Mouse (Mus musculus) activated CD4-positive, CD25-positive, alpha-beta regulatory T cell, adult 4 months (primary cell): Measurements from ENCODE around the gene Carmil1. TPM values are rescaled to one million over a fixed set of nuclear protein-coding genes. Genes with fewer than 3 reads are reported as not detected.

Source experiments
- ATAC-seq: one replicate; pipeline ENCODE4 v1.8.0; 2017
- polyA plus RNA-seq, 2 experiments: library from polyadenylated mRNA; unstranded; fragments of 100-300 nt; shearing (Covaris generic); gene quantifications; one replicate each; pipeline ENCODE4 v1.2.1; 2017

Carmil1 gene
- polyA plus RNA-seq, 2 experiments from 2014 or later: 0.41 to 0.90 TPM

DNA sequence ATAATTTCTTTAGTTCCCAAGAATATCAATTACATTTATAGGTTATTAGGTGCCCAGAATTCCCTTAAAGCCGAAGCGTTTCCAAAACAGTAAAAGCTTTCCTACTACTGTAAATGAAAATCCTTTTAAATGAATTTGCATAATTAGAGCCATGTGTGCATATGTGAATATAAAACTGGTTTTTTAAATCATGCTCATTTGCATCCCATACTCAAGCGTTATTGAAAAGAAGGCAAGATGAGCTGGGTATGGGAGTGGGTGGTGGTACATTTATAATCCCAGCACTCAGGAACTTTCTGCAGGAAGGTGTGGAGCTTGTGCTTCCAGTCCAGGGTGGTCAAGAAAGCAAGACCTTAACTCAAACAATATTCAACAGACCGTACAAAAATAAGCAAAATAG lies 178.3 kb downstream of the Carmil1 start:
- ATAC-seq: no peak

DNA sequence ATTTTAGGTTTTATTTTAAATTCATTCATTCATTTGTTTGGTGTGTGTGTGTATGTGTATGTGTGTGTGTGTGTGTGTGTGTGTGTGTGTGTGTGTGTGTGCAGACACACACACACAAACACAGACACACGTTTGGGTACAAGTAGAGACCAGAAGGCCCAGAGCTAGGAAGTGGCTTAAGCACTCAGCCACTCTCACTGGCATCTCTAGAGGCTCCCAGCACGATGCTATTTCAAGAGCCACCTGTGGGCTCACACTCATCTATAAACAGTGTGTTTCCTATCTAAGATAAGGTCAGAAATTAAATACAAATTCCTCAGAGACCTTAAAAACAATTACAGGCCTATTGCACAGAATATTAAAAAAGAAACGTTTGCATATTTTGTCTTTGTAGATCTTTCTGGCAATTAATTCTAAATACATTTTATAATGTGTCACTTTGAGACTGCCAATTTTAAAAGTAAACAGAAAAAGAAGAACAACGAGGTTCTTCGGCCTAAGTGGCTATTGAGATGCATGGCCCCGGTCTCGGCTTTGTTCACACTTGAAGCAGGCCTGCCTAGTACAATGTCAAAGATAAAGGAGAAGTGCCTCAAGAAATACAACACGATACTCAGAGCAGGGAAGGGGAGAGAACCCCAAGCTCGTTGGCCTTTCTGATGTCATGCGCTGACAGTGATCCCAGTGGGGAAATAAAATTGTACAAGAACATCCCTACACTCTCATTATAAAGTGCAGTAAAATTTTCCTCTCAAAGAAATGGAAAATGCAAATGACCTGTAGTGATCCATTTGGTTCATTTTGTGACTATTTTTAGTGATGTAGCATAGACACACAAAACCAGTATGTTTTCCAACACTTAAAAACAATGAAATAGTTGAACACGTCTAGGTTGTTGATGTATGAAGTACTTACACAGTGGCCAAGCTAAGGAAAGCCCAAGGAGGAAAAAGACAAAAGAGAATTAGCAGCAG lies 179.2 kb downstream of the Carmil1 start:
- ATAC-seq: no peak

- ATAC-seq: no peak
Observed at GRCm38 (mm10) chr13:24100516-24101094, 180.0 kb downstream of the Carmil1 start.

DNA sequence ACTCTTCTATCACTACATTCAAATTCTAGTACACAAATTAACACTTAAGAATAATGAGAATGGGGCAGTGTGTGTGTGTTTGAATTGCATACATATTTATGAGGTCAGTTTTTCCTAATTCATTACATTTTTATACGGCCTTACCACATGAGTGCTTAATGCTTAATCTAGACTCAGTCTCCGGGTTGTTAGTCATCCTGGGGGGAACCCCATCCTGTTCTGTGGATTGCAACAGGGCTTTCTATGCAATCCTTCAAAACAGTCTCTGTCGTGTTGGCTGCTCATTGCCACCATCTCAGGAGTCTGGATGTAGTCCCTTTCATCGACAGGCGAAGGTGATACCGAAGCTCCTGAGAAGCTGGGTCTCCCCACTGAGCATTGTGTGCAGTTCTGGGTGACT lies 184.0 kb downstream of the Carmil1 start:
- ATAC-seq: no peak

- no peak for ATAC-seq
Observed at GRCm38 (mm10) chr13:24094825-24095547, 185.6 kb downstream of the Carmil1 start.

DNA sequence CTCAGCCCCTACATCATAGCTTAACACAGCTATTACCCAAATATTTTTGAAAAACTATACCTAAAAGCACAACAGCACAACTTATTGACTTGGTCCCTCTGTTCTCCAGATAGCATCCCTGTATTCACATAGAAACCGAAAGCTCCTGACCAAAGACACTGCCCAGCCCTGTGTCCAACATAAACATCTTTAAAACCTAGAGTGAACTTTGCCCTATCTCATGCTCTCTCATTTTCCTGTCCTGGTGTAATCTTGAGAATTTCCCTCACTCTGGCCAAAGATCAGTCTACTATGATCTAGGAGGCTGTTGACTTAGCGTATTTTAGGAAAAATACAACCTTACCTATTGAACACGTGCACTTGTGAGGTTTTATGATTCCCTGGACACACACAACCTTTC lies 187.5 kb downstream of the Carmil1 start:
- ATAC-seq: no peak

DNA sequence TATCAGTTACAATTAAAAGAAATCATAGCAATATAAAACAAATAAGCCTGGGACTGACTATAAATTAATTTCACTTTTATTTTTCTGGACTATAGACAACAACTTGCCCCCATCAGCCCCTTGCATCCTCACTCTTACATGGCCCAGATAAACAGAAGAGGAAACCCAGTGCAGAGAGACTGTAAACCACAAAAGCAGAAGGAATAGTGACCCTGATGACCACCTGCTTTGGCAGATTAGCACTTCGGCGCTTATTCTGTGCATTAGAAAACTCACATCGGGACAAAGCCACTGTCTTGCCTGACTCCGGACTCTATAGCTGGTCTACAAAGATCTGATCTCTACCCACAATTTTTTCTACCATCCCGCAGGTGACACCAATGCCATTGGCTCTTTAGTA lies 188.5 kb downstream of the Carmil1 start:
- ATAC-seq: no peak

DNA sequence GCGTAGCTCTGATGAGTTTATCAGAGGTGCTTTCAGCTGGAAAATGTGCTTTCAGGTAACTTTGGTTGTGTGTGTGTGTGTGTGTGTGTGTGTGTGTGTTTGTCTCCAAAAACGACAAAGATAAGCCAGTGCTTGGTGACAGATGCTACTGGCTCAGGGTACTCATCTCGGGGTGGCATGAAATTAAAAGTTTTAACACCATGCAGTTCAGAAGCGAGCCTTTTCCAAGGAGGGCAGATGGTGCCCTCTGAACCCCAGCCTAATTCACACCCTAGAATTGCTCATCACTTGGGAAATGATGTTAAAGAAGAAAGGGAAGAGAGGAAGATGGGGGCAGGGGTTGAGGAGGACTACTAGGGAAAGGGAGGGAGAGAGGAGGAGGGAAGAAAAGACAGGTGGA lies 198.4 kb downstream of the Carmil1 start:
- ATAC-seq: no peak

DNA sequence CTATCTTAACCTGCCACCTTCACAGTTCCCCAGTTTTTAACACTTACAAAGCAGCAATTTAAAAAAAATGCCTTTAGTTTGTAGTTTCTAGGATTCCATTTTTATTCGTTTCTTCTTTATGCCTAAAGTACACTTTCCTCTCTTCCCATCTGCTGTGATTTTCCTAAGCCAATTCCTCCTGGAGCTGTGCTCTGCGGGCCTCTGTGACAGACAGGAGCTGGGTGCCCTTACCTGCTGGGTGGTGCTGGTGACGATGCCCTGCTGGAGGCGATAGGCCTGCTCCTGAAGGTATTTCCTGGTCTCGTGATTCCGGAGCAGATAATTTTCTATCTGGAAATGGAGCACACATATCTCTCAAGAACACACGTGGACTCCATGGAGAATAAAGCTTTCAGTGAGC lies 198.9 kb downstream of the Carmil1 start:
- ATAC-seq: no peak

- no peak for ATAC-seq
Observed at GRCm38 (mm10) chr13:24072588-24072987, 208.0 kb downstream of the Carmil1 start.

- no peak for ATAC-seq
Observed at GRCm38 (mm10) chr13:24067553-24067952, 213.0 kb downstream of the Carmil1 start.

- no peak for ATAC-seq
Observed at GRCm38 (mm10) chr13:24065536-24065935, 215.1 kb downstream of the Carmil1 start.

- ATAC-seq: no peak
Observed at GRCm38 (mm10) chr13:24062770-24063169, 217.8 kb downstream of the Carmil1 start.

DNA sequence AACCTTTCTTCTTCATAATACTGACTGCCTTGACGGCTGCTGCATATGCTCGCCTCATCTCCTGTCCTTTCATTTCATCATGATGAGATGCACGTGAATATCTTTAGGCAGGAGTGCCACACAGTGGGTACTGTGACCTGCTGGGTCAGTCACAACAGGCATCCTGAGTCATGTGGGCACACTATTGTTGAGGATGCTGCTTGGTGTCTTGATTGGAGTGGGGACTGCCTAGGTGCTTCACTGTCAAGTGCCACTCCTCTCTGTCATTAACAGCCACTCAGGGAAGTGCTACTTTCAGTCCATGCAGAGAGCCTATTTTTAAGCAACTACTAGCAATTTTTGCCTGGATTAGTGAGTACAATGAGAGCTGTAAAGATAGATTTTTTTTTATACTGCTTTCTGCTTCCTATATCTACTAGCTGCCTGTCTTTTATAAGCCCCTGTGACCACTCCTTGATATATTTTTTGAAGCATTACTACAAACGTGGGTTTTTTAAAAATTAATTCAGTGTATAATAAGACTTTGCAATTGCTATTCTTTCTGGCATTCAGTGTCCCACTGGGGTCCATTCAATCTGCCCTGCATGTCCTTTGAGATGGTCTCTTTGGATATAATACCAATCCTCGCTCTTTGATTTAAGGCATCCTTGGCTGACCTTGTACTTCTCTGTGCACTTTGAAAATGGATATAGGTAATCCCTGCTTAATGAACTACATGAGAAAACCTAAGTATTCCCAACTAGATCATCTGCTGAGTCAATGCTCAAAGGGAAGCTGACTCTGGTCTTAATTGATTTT lies 225.3 kb downstream of the Carmil1 start:
- ATAC-seq: no peak

DNA sequence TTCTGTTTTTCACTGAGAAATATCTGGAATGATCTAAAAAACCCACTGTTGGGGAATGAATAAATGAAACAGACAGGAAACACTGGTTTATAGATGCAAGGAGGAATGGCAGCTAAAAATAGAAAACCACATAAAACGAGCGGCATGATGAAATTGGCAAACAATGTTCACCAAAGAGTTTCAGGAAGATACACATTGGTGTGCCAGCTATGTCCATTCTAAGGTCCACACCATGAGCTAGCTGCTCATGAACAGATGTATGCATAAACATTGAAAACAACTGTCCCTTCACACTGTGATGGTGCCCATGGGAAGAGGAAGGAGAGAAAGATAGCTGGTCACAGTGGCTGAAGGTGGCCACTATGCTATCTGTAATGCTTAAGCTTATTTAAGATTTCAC lies 229.1 kb downstream of the Carmil1 start:
- no peak for ATAC-seq

DNA sequence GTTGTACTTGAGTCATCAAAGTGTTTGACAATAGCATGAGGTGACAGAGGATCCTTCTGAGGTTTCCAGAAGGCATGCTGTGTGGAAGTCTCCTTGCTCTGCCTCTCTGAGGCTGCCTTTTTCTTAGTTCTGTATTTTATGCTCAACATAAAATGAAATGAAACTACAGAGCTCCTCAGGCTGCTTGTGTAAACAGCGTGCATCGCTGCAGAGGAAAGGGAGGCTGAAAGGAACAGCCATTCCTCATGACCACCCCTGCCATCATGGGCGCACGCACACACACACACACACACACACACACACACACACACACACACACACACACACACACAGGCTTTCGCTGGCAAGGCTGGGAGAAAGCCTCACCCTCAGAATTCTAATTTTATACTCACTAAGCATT lies 230.3 kb downstream of the Carmil1 start:
- no peak for ATAC-seq

DNA sequence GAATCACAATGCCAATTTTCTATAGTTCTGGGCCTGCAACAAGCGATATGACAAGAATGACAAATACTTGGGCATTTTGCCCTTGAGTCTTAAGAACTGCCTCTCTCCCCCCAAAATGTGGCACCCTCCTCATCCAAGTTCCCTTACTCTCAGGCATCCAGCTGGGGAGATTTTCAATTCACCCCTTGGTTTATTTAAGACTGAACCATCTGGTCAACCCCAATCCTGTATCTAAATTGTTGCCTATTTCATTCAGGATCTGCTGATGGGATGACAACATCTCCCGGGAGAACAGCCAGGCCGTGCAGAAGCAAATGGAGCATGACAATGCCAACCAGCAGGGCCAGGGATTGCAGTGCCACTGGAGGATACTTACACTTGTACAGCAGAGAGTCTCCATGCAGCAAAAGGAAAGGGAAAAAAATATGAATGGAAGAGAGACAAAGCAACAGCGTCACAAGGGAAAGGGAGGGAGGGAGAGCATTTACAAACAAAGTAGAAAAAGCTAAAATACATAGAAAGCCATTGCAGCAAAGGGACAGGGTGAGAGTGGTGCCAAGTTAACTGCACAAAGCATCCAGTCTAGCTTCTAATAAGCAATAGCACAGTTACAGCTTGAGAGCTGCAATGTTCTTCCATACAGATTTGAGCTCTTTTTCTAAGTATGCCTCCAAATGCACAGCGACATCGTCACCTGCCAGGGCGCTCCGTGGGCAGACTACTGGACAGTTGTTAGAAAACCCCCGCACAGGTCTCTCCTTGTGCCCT lies 231.1 kb downstream of the Carmil1 start:
- ATAC-seq: no peak

GRCm38 (mm10) chr13:24048611-24049010 lies 232.0 kb downstream of the Carmil1 start:
- no peak for ATAC-seq

- no peak for ATAC-seq
Observed at GRCm38 (mm10) chr13:24045271-24045670, 235.3 kb downstream of the Carmil1 start.

- ATAC-seq: no peak
Observed at GRCm38 (mm10) chr13:24040221-24040620, 240.4 kb downstream of the Carmil1 start.

DNA sequence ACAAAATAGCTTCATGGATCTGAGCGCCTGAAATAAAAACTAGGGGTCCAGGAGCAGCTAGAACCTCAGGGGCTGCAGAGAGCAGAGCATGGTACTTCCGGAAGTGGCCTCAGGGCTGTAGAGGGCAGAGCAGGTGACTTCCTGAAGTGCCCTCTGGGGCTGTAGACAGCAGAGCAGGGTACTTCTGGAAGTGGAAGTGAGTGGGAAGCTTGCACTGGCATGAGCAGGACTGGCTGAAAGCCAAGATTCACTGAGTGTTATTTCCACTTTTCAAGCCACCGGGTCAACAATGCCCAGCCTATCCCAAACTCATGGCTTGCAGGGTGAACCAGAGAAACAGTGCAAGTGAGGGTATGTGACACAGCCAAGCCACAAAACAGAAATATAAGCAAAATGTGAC lies 243.1 kb downstream of the Carmil1 start:
- ATAC-seq: no peak

- ATAC-seq: no peak
Observed at GRCm38 (mm10) chr13:24036150-24036549, 244.4 kb downstream of the Carmil1 start.
